Mouse (Mus musculus): Measurements from ENCODE around the gene Lonrf2.

GRCm38 (mm10) chr1:38816306-38816705, 20.2 kb downstream of the Lonrf2 start:
- TF ChIP-seq TAL1 (IDR thresholded peaks at IDR 0.05; ENCODE audit: low read length) (no peak), GATA1 (IDR thresholded peaks at IDR 0.05; ENCODE audit: low read length) (no peak)
